12 mouse cellular contexts compared by ENCODE assay signal in genomic region chr3:81058527-81059031, GRCm38 (mm10). TPM values are rescaled to one million over a fixed set of nuclear protein-coding genes. Genes with fewer than 3 reads are reported as not detected.
DNase-seq lines count a peak whose midpoint lies in the region; TF ChIP-seq lines count a peak whose summit lies in the region.
"Had no signal": no experiment of that assay in that cellular context is flagged by ENCODE, and none has a peak within 500 bp of the region (broad histone marks: within the 10 kb centered on the region; RNA-seq: fewer than 3 reads in every experiment).

No protein-coding gene starts in this region.

- peak overlapping the region; percentile 100 for H3K27ac ChIP-seq in embryonic fibroblast, embryonic 13.5 days (ENCODE audit: insufficient read depth, low read length)
- H3K27ac ChIP-seq: liver, embryonic 13.5 days had no signal

- H3K4me1 ChIP-seq in embryonic fibroblast, embryonic 13.5 days (ENCODE audit: control insufficient read depth, insufficient read depth, low read length) = peaks cover 19% of the 10 kb centered on the region
- H3K4me1 ChIP-seq: liver, embryonic 13.5 days had no signal

- no peak for TF ChIP-seq CTCF in embryonic fibroblast, embryonic 13.5 days (IDR thresholded peaks at IDR 0.05; ENCODE audit: borderline replicate concordance, insufficient read depth, low read length)

- H3K4me3 ChIP-seq in embryonic fibroblast, embryonic 13.5 days (ENCODE audit: insufficient read depth, low read length) = no peak overlapping the region
- H3K4me3 ChIP-seq: liver, embryonic 13.5 days had no signal

- intact Hi-C loops in gastrocnemius, postnatal 14 days (cut with DNase I; ENCODE audit: low total_unique reads) = no loop called here
- intact Hi-C loops in heart, postnatal 25 days (cut with DNase I) = no loop called here

- TF ChIP-seq POLR2A in embryonic fibroblast, embryonic 13.5 days (IDR thresholded peaks at IDR 0.05; ENCODE audit: low read depth, low read length) = peak; percentile 23; the same call in 1 of the 2 replicates

- DNase-seq in embryo, embryonic 11 days = peak; percentile 44
- no peak for DNase-seq in embryo, embryonic 10 days (ENCODE audit: low spot score)
- DNase-seq in 3134 (ENCODE audit: extremely low read depth, insufficient read length, low spot score) = peak; percentile 64
- peak; percentile 56 to 67 for DNase-seq in kidney, postnatal 36 days
- no peak for DNase-seq in gastrocnemius, postnatal 14 days
- DNase-seq in spleen, adult 12 weeks (ENCODE audit: low spot score) = no peak
- no peak for DNase-seq in heart, postnatal 25 days (ENCODE audit: low spot score)
- DNase-seq: adrenal gland, adult 8-10 months; cerebellum, adult 9-11 months; liver, embryonic 13.5 days had no signal

RNA-seq across cellular contexts. Expression of gene Pdgfc, which starts 22.4 kb away (rescaled TPM):
- polyA plus RNA-seq in embryonic fibroblast, embryonic 13.5 days (2011; ENCODE audit: insufficient read length, low read depth, missing spikeins) = 68.1 and 72.5 TPM in 2 replicates
- total RNA-seq in gastrocnemius, postnatal 14 days (2021) = 1 to 10 TPM; 2.1 to 2.6 TPM
- 1 to 10 TPM; 2.5 to 3.2 TPM for total RNA-seq in heart, postnatal 25 days (2021)
- total RNA-seq: neutrophil, adult 5-6 weeks had no signal

Comparison
In these comparisons a context has a peak if more than half of its experiments do, and no peak if none do; other contexts are left out.
1. DNase-seq: peak in embryo, embryonic 11 days (single experiment), 3134 (single experiment) and kidney, postnatal 36 days (2 of 2); none in embryo, embryonic 10 days (single experiment), gastrocnemius, postnatal 14 days (single experiment), spleen, adult 12 weeks (single experiment) and heart, postnatal 25 days (single experiment).